Mouse (Mus musculus) layer of hippocampus, adult 11-12 months (tissue): Measurements from ENCODE around the gene Pip5k1b.

ENCODE experiments used
- DNase-seq: peaks from one replicate; pipeline ENCODE4 v3.0.0; 2022; ENCODE audit warnings: low spot score

The Pip5k1b gene

GRCm38 (mm10) chr19:24259390-24260351 lies 296.0 kb downstream of the Pip5k1b start:
- DNase-seq, result no peak

- DNase-seq, result no peak
Measured at GRCm38 (mm10) chr19:24258368-24258767, 297.3 kb downstream of the Pip5k1b start.

GRCm38 (mm10) chr19:24257962-24258361 lies 297.7 kb downstream of the Pip5k1b start:
- DNase-seq, result no peak

- DNase-seq, result no peak
Measured at GRCm38 (mm10) chr19:24253657-24254260, 301.9 kb downstream of the Pip5k1b start.

GRCm38 (mm10) chr19:24251869-24252268 lies 303.8 kb downstream of the Pip5k1b start:
- no peak for DNase-seq
